Mouse (Mus musculus) urinary bladder, postnatal 25 days (tissue): ENCODE data around the gene Mafg.

ENCODE experiments used
- DNase-seq: peaks from one replicate; pipeline ENCODE4 v3.0.0; 2022; ENCODE audit warnings: low spot score

Mafg gene

DNA sequence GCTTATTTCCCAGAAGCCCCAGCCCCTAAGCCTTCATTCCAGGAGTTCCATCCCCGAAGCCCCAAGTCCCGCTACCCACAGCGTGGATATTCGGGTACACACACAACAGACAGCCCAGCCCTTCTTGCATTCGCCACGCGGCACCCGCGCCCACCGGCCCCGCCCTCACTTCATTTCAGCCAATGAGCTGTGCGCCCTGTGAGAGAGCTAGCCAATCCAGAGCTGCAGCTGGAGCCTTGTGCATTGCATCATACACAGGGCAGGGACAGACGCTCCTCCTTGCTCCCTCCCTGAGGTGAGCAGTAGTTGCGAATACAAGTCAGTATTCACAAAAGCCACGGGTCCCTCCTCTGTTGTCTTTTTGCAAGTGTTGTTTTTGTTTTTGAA is 10.2 kb upstream of the Mafg start, which contains the start of gene Pycr1:
Pycr1 (minus strand) TSS at position 169 of the 387 bp plus-strand sequence.
- DNase-seq: peak; percentile 93

DNA sequence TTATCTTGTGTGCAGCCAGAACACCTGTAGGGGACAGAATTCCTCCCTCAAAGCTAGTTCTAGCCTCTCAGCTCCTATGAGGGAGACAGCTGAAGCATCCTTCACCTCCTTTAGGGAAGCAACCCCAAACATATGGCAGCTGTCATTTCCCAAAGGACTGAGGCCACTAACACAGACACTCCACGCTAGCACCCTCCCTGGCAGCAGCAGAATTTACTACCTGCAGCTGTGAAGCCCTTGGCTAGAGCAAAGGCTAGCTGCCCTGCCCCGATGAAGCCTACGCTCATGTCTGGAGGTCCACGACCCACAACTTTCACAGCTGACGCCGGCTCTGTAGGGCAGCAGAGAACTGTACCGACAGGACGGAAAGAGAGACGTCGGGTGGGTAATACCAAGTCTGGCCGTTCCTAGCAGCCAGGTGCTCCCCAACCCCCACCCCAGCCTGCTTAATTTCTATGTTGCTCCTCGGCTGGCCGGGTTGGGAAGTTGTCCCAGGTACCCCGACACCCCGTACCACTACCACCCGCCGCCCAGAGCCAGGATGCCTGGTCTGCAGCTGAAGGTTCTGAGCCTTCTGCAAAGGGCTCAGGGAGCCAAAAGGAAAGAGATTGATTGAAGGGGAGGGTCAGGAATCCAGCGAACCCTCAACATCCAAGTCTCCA is 9.7 kb upstream of the Mafg start:
- no peak for DNase-seq

DNA sequence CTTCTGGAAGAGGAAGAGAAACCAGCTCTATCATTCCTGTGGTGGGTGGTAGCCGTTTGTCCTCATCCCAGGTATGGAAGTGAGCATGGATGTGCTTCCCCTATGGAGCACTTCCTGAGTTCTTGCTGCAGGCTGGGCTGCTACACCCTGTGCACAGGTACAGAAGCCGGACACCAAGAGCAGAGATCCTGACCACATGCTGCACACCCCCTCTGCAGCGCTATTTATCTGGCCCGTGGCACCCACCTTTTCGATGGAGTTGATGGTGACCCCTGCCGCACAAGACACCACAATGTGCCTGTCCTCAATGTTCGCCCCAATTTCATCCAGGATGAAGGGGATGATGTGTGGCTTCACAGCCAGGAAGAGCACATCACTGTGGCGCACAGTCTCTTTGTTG is 8.5 kb upstream of the Mafg start:
- DNase-seq: no peak

DNA sequence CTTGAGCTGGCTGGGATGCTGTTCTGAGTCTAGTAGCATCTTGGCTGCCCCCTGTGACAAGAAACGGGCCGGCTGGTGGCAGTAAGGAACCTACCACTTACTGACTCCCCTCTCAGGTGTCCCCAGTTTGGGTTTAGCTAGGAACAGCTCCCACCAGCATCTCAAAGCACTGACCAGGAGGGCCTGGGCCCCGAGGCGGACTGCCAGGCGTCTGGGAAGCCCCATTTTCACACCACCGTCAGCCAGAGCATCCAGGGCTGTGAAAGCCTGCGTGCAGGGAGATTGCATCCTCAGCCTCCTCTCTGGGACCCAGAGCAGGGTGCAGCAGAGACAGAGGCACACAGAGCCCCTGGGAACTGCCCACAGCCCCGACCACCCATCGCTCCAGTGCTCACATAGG is 7.9 kb upstream of the Mafg start:
- DNase-seq: no peak

DNA sequence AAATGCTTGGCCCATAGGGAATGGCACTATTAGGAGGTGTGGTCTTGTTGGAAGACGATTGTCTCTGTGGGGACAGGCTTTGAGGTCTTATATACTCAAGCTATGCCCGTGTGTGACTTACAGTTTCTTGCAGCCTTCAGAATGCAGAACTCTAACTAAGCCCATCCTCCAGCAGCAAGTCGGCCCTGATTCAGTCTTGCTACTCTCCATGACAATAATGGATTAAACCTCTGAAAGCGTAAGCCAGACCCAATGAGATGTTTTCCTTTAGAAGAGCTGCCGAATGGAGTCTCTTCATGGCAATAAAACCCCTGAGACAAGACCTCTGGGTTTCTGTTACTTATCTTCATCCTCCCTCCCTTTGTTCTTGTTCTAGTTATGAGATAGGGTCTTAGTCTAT is 1.4 kb upstream of the Mafg start:
- no peak for DNase-seq

DNA sequence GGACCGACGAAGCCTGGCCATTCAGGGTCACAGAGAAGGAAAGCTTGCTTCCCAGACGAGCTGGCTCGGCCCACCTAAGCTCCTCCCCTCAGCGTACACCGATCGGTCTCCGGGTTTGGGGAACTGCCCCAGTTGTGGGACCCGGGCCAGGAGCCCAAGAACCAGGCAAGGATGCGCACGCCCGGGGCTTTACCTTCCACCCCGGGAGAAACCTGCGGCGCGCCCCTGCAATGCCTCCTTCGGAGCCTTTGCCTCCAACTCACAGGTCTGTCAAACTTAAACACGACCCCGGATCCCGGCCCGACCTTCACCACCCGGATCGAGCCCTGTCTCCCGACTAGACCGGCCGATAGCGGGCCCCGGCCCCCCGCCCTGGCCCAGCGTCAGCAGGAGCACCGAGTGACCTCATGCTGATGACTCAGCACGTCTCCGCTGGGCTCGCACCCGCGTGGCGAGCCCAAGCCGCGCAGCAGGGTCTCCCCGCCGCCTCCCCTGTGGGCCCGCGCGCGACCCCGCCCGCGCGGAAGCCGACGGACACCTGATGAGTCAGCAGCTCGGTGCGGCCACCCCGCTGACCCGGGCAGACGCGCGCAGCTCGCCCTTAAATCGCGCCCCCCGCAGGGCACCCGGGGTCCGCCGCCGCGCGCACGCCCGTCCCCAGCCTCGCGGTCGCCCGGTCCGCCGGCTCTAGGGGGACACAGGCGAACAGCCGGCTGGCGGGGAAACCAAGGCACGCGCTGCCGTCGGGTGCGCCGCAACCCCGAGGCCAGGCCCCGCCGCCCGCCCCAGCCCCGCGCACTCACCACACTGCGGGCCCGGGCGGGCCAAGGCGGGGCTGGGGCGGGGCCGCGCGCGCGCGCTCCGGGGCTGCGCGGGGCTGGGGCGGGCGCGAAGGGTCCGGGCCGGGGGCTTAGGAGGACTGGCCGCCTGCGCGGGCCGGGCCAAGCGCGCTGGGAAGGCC is 561 bp downstream of the Mafg start:
- peak; percentile 67 for DNase-seq

DNA sequence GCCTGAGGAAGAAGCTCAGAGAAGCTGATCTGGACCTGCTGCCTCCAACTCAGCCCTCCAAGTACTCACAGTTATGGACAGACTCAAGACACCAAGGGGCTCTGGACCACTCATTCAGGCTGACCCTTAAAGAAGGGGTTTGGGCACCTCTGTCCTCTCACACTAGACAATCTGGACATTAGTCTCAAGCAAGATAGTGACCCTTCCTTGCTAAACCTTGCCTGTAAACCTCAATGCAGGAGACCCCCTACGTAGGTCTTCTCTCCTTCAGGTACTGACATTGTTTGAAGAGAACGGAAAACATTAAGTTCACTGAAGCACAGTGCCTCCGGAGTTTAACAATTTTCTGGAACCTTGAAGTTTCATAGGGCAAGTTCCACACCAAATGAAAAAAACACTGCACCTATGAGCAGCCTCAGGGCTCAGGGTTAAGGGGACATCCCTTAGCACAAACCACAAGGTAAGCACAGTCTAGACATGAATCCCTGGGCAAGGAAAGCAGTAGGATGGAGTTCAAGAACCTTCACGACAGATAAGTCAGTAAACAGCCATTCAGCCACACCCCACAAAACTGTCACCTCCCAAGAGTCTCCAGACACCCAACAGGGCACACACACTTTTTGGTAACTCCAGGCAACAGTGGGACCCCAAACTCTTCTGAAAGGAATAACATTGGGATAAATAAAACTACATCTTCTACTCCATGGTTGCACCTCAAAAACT is 1.5 kb downstream of the Mafg start:
- DNase-seq: no peak

DNA sequence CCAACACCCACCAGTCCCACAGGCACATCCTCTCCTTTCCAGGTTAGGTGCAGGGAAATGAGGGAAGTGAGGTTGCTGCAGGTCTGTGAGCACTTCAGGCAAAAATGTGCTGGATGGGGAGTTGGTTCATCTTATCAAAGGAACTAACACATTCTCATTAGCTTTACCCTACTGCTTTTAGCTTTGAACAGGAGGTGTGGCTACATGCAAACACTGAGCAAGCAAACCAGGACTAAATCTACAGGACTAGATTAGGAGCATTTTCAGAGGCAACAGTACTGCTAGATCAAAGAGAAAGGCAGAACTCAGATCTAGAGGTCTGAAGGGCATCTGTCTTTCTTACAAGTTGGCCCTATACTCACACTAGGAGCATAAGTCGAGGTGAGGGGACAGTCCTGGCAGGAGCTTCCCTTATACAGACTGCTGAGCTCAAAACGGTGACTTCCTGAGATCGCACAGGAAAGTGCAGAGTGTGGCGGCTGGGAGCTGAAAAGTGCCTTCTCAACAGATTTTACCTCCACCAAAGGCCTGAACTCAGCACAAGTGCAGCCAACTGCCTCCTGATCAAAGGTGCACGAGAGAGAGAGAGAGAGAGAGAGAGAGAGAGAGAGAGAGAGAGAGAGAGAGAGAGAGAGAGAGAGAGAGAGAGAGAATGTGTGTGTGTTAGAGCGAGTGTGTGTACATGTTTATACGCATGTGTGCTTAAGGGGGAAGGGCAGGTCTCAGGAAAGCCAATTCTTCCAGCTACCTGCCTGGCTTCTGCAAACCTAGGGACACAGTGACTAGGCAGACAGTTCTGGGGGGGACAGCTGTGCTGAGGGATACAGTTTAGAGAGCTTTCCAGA is 2.3 kb downstream of the Mafg start:
- DNase-seq: no peak

DNA sequence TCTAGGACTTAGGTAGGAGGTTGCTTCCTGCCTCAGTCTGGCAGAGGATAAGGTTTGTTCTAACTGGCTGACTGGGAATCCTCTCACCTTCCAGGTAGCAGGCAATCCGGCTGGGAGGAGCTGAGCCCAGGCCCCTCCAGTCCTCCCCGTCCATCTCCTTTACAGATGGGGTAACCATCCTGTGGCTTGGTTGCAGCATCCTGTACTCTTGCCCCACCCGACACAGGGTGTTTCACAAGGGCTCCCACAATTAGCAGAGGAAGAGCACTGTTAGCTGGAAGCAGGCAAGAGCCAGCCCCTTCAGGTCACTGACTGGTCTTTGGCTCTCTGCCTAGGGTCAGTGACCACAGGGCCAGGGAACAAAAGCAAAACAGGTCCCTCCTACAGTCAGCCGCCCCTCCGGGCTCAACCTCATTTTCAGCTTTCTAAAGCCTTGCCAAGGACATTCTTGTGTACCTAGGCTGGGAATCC is 3.0 kb downstream of the Mafg start:
- no peak for DNase-seq

DNA sequence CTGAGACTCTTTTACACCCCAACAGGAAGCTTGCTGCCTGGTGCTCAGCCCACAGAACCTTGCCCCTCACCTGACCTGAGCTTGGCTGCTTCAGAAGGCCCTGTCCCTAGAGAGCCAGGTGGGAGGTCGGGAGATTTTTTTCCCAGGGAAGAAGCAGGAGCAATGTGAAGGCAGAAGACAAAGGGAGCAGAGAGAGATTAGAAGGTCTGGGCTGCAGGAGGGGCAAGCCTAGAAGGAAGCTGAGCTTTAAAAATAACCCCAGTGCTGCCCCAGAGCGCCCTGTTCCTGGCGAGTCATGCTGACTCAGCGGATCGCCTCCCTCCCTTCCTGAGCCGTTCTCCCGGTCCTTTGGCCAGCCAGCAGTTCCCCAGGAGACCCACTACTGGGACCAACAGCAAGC is 3.5 kb downstream of the Mafg start:
- no peak for DNase-seq

DNA sequence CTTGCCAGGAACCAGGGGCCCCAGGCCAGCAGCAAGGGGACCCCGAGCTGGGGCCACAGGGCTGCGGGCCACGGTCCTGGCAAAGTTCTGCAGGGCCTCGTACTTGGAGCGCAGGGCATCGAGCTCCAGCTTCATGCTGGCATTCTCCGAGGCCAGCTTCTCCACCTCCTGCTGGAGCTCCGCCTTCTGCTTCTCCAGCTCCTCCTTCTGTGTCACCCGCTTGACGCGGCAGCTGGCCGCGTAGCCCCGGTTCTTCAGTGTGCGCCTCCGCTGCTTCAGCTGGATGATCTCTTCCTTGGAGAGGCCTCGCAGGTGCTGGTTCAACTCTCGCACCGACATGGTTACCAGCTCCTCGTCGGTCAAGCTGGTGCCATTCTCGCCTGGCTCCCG is 4.1 kb downstream of the Mafg start:
- DNase-seq: no peak

DNA sequence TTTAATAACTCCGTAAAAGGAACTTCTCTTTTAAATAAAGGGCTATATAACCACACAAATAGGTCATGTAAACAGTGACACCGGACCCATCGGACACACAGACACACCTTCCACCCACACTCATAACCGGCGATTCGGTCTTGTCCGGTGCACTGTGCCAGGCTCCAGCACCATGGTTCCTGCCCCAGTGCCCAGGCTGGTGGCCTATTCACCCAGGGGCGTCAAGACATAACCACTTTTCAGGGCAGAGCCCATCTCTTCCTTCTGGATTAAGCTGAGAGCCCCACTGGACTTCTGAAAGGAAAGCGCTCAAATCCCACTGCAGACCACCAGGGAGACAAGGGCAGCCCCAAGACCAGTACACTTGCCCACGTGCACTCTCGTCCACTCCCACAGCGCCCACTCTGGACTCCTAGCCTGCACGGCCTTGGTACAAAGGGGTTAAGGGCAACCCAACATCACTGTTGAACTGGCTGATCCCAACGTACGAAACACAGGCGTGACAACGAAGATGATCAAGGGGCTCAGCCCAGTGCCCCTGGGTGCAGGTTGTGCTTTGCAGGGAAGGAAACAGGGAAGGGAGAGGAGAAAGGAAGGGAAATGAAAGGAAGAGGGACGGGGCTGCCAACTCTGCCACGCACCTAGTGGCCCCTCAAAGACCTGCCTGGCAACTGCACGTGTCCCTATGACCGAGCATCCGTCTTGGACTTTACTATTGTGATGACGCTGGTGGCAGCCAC is 4.6 kb downstream of the Mafg start:
- DNase-seq: no peak

DNA sequence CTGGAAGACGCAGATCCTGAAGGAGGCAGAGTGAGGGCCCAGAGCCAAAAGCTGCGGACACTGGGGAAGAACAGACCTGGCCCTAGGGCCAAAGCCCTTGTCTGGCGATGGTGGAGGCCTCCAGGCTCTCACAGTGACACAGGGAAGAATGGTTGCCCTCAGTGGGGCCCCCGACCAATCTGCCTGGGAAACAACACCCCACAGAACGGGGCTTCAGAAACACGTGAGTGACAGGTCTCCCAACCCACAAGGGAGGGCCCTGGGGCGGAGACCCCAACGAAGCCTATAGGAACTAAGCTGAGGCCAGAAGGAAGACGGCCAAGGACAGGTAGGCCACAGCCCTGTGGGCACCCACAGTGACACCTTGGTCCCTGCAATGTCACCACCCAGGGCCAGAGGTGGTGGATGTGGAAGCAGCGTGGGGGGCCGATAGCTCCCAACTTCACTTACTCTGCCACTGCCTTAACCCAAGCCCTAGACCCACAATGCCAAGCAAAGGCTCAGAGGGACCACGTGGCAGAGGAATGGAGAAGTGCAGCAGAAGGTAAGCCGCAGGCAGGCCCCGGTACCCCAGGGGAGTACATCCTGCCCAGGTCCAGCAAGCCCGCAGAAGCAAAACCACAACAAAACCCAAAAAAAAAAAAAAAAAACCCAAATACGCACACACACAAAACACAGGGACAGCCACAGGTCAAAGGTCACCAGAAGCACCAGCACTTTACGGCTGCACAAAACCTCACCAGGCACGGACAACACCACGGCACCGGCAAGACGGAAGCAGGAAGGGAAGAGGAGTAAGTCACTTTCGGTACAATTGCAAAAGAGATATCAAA is 5.7 kb downstream of the Mafg start:
- DNase-seq: no peak

DNA sequence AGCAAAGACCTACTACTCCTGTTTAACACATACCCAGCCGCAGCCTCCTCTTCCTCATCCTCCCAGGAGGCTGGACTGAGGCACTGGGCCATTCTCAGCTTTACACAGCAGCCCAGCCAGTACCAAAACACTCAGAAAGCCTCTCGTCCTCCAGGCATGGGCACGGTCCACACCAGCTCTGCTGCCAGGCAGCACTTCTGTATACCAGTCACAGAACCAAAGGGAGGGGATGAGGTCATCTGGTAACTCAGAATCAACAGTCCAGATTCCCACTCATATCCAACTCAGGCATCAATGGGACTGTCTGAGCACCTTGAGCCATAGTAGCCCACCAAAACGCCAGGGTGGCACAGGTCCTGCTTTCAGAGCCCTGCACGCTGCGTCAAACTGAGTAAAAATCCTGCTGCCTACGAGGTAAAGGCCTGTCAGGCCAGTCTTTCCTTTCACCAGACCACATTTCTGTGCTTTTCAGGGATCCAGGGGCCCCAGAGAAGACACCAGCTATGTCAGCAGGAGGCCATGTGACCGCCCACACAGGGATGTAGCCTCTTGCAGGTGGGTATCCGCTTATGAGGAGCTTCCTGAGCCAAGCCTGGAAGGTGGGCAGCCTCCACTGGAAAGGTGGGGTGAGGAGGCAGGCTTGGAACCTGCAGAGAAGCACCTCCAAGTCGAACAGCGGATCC is 6.5 kb downstream of the Mafg start:
- DNase-seq: no peak

DNA sequence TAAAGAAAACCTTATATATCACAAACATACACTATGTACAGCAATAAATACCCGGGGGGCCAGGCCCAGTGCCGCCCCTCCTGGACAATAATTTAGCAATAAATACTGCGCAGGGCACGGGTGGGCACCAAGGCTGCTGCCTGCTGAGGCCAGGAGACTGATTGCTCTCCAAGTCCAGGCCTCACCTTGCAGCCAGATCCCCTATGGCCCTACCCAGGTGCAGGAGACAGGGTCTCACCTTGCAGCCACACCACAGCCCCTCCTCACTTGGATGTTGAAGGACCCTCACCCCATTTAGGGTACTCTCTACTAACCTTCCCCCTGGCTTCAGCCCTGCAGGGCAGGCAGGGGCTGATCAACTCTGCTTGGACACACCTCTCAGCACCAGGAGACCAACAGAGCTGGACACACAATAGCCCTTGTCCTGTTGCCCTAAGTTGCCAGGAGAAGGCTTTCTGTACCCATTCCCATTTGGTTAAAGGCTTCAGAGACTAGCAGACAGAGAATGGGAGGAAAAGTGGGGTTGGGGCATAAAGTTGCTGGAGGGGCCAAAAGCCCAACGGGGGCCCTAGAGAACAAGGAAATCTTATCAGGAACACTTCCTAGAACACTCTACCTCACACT is 8.1 kb downstream of the Mafg start, which contains the start of gene Sirt7:
Sirt7 (minus strand) TSS at position 89 of the 624 bp plus-strand sequence.
- no peak for DNase-seq

DNA sequence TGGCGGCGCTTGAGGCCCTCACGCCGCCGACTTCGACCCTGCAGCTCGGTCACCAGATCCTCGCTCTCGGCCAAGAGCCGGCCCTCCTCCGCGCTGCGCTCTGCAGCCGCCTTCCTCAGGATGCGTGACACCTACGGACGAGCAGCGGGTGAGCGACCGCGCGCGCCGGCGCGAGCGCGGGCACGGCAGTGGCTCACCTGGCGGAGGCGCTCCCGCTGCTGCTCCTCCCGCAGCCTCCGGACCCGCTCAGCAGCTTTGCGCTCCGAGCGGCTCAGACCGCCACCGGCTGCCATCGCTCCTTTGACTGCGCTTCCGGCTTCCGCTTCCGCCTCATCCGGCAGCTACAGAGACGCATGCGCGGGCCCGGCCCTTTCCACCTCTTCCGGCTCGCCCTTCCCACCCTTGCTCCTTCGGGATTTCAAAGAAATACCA is 8.7 kb downstream of the Mafg start:
- peak; percentile 87 for DNase-seq

DNA sequence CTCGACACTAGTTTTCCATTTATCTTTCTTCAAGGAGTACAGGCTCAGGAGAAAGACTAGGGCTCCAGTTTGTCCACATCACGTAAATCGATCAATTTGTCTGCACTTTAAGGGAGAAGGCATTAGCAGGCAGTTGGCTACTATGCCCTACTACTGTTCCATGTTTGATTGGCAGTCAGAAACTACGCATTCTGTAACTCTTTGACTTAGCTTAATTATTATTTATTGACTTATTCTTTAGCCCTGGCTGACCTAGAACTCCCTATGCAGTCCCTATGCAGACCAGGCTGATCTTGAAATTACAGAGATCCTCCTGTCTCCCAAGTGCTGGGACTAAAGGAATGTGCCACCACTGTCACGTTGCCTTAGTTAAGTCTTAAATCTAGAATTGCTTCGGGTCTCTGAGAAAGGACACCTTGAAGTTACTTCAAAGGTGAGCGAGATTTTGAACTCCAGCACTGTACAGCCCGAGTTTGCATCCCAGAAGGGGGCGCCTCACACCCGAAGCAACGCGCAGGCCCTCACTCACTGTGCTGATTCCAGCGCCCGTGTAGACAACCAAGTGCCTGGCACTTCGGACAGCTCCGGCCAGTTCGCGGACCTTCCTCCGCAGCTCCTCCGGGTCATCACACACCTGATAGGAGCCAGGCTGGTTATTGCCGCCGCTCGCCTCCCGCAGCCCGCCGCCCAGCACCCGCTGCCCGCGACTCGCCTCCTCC is 9.3 kb downstream of the Mafg start:
- DNase-seq: peak; percentile 65

DNA sequence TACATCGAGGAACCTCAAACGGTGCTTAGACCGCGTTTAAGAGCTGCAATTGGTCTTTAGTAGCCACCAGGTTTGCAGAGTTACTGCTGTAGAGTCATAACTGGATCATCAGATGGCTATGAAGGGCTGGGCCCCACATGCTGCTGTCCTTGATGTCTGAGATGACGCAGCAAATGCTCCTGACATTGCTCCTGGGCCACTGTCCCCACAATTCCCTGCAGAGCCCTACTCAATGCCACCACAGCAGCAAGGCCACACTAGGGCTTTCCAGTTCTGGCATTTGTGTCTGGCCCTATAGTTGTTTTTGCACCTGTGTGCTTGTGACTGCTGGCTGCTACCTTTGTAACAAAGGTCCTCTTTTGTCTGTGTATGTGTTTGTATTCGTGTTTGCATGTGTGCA is 10.6 kb downstream of the Mafg start:
- DNase-seq: no peak
